Mouse (Mus musculus): Measurements from ENCODE around the gene Galnt11. TPM values are rescaled to one million over a fixed set of nuclear protein-coding genes. Genes with fewer than 3 reads are reported as not detected.

Galnt11 gene
- polyA plus RNA-seq, 1 experiment, result 8.7 TPM

- Histone ChIP-seq H3K4me3 (no peak overlapping the region), H3K36me3 (ENCODE audit: control insufficient read depth, insufficient read depth) (peaks cover 12% of the 10 kb centered on the region)
- TF ChIP-seq REST (IDR thresholded peaks at IDR 0.05; ENCODE audit: insufficient read depth, insufficient read length), result no peak
- no peak for TF ChIP-seq E2F4 (IDR thresholded peaks at IDR 0.05; ENCODE audit: insufficient read depth)
- TF ChIP-seq MAX (IDR thresholded peaks at IDR 0.05; ENCODE audit: low read depth), result no peak
- no peak for TF ChIP-seq MYOG (IDR thresholded peaks at IDR 0.05; ENCODE audit: control insufficient read depth in 1 of 3, insufficient read depth in 1 of 3, insufficient read length in 2 of 3, low read depth in 2 of 3)
- TF ChIP-seq MYOD1 (IDR thresholded peaks at IDR 0.05; ENCODE audit: control insufficient read depth in 1 of 3, insufficient read length in 2 of 3, low read depth in 2 of 3), result no peak
- TF ChIP-seq POLR2A (IDR thresholded peaks at IDR 0.05; ENCODE audit: insufficient read length, low read depth), result no peak
- no peak for TF ChIP-seq USF1 (IDR thresholded peaks at IDR 0.05; ENCODE audit: low read depth)
- no peak for TF ChIP-seq POLR2AphosphoS2 (IDR thresholded peaks at IDR 0.05; ENCODE audit: insufficient read length, low read depth)
- TF ChIP-seq SRF (IDR thresholded peaks at IDR 0.05; ENCODE audit: control insufficient read depth, insufficient read length, low read depth), result no peak
- no peak for TF ChIP-seq CEBPB (IDR thresholded peaks at IDR 0.05; ENCODE audit: insufficient read depth, poor library complexity, severe bottlenecking)
- TF ChIP-seq TCF3 (IDR thresholded peaks at IDR 0.05; ENCODE audit: insufficient read length, low read depth), result no peak
- TF ChIP-seq TCF12 (IDR thresholded peaks at IDR 0.05; ENCODE audit: insufficient read depth, poor library complexity, severe bottlenecking), result no peak
These were observed 40.6 kb downstream of the Galnt11 start for GRCm38 (mm10) chr5:25262266-25262665.

DNA sequence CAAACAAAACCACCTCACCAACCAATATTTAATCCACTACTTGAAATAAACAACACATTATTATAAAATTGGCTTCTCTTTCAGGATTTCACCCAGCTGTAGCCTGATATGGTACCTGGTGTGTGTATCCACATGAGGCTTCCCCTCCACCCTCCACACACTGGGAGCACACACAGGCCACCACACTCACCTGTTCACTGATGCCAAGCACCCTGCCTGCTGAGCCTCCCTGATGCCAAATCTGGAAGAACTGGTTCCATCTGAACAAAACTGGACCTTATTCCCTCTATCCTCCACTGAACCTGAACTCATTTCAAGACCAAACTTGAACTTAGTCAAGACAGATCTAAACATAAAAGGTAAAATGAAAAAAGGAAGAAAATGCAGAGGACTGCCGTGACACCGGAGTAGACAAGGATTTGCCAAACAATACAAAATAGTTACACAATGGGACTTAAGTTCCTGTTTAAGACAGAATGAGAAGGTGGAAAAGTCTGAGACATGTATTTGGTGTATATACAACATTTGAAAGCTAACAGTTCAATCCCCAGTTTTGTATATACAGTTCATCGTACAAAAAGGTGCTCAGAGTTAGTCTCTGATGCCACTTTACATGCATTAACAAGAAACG is 46.7 kb downstream of the Galnt11 start:
- Histone ChIP-seq H3K79me2 (ENCODE audit: control insufficient read depth, insufficient read depth) (no peaks in the 10 kb centered on the region), H3K27me3 (ENCODE audit: control insufficient read depth, insufficient read depth, insufficient read length) (no peaks in the 10 kb centered on the region), H3K4me3 (no peak overlapping the region), H3ac (ENCODE audit: control insufficient read depth, insufficient read length) (no peak overlapping the region), H3K4me2 (ENCODE audit: low read depth) (no peak overlapping the region), H3K36me3 (ENCODE audit: control insufficient read depth, insufficient read depth) (peaks cover 7% of the 10 kb centered on the region)
- TF ChIP-seq MAX (IDR thresholded peaks at IDR 0.05; ENCODE audit: low read depth) (no peak), MYOG (IDR thresholded peaks at IDR 0.05; ENCODE audit: control insufficient read depth in 1 of 3, insufficient read depth in 1 of 3, insufficient read length in 2 of 3, low read depth in 2 of 3) (no peak), CEBPB (IDR thresholded peaks at IDR 0.05; ENCODE audit: insufficient read depth, poor library complexity, severe bottlenecking) (no peak), SRF (IDR thresholded peaks at IDR 0.05; ENCODE audit: control insufficient read depth, insufficient read length, low read depth) (no peak), POLR2A (IDR thresholded peaks at IDR 0.05; ENCODE audit: insufficient read length, low read depth) (no peak), POLR2AphosphoS2 (IDR thresholded peaks at IDR 0.05; ENCODE audit: insufficient read length, low read depth) (no peak), REST (IDR thresholded peaks at IDR 0.05; ENCODE audit: insufficient read depth, insufficient read length) (no peak), E2F4 (IDR thresholded peaks at IDR 0.05; ENCODE audit: insufficient read depth) (no peak), USF1 (IDR thresholded peaks at IDR 0.05; ENCODE audit: low read depth) (no peak)

More at GRCm38 (mm10) chr5:25262266-25262665, 40.6 kb downstream of the Galnt11 start:
- no peaks in the 10 kb centered on the region for H3K27me3 ChIP-seq (ENCODE audit: control insufficient read depth, insufficient read depth, insufficient read length)
- no peak overlapping the region for H3ac ChIP-seq (ENCODE audit: control insufficient read depth, insufficient read length)
- H3K4me2 ChIP-seq (ENCODE audit: low read depth), result no peak overlapping the region
- no peaks in the 10 kb centered on the region for H3K79me2 ChIP-seq (ENCODE audit: control insufficient read depth, insufficient read depth)

DNA sequence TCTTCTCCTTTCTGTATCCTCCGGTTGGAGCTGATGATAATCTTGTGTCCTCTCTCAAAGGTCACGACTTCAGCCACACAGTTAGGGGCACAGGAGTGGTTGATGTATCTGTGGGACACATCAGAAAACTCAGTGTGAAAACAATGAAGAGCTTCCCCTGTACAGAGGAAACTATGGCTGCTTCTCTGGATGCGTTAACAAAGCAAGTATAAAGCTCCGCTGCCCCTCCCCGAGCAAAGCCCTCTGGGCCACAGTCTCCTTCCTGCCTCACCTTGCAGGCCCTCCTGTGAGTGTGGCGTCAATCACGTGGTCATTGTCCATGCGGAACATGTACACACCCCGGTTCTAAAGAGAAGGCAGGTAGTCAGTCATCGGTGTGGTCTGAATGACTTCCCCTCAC is 53.9 kb downstream of the Galnt11 start:
- no peak overlapping the region for H3K4me2 ChIP-seq (ENCODE audit: low read depth)
- H3K27me3 ChIP-seq (ENCODE audit: control insufficient read depth, insufficient read depth, insufficient read length), result no peaks in the 10 kb centered on the region
- no peak overlapping the region for H3K4me3 ChIP-seq
- no peaks in the 10 kb centered on the region for H3K79me2 ChIP-seq (ENCODE audit: control insufficient read depth, insufficient read depth)
- peaks cover 20% of the 10 kb centered on the region for H3K36me3 ChIP-seq (ENCODE audit: control insufficient read depth, insufficient read depth)
- H3ac ChIP-seq (ENCODE audit: control insufficient read depth, insufficient read length), result no peak overlapping the region
- TF ChIP-seq MYOD1 (IDR thresholded peaks at IDR 0.05; ENCODE audit: control insufficient read depth in 1 of 3, insufficient read length in 2 of 3, low read depth in 2 of 3), result no peak
- TF ChIP-seq SRF (IDR thresholded peaks at IDR 0.05; ENCODE audit: control insufficient read depth, insufficient read length, low read depth), result no peak
- no peak for TF ChIP-seq TCF3 (IDR thresholded peaks at IDR 0.05; ENCODE audit: insufficient read length, low read depth)
- TF ChIP-seq POLR2A (IDR thresholded peaks at IDR 0.05; ENCODE audit: insufficient read length, low read depth), result no peak
- no peak for TF ChIP-seq MYOG (IDR thresholded peaks at IDR 0.05; ENCODE audit: control insufficient read depth in 1 of 3, insufficient read depth in 1 of 3, insufficient read length in 2 of 3, low read depth in 2 of 3)
- TF ChIP-seq USF1 (IDR thresholded peaks at IDR 0.05; ENCODE audit: low read depth), result no peak
- TF ChIP-seq E2F4 (IDR thresholded peaks at IDR 0.05; ENCODE audit: insufficient read depth), result no peak
- no peak for TF ChIP-seq TCF12 (IDR thresholded peaks at IDR 0.05; ENCODE audit: insufficient read depth, poor library complexity, severe bottlenecking)
- TF ChIP-seq REST (IDR thresholded peaks at IDR 0.05; ENCODE audit: insufficient read depth, insufficient read length), result no peak
- no peak for TF ChIP-seq MAX (IDR thresholded peaks at IDR 0.05; ENCODE audit: low read depth)
- TF ChIP-seq POLR2AphosphoS2 (IDR thresholded peaks at IDR 0.05; ENCODE audit: insufficient read length, low read depth), result no peak
- no peak for TF ChIP-seq CEBPB (IDR thresholded peaks at IDR 0.05; ENCODE audit: insufficient read depth, poor library complexity, severe bottlenecking)

GRCm38 (mm10) chr5:25276365-25276764 is 54.7 kb downstream of the Galnt11 start:
- Histone ChIP-seq H3K79me2 (ENCODE audit: control insufficient read depth, insufficient read depth) (no peaks in the 10 kb centered on the region), H3ac (ENCODE audit: control insufficient read depth, insufficient read length) (no peak overlapping the region), H3K4me3 (no peak overlapping the region), H3K4me2 (ENCODE audit: low read depth) (no peak overlapping the region), H3K27me3 (ENCODE audit: control insufficient read depth, insufficient read depth, insufficient read length) (no peaks in the 10 kb centered on the region), H3K36me3 (ENCODE audit: control insufficient read depth, insufficient read depth) (peaks cover 25% of the 10 kb centered on the region)
- TF ChIP-seq MAX (IDR thresholded peaks at IDR 0.05; ENCODE audit: low read depth) (no peak), CEBPB (IDR thresholded peaks at IDR 0.05; ENCODE audit: insufficient read depth, poor library complexity, severe bottlenecking) (no peak), MYOD1 (IDR thresholded peaks at IDR 0.05; ENCODE audit: control insufficient read depth in 1 of 3, insufficient read length in 2 of 3, low read depth in 2 of 3) (no peak), SRF (IDR thresholded peaks at IDR 0.05; ENCODE audit: control insufficient read depth, insufficient read length, low read depth) (no peak), POLR2A (IDR thresholded peaks at IDR 0.05; ENCODE audit: insufficient read length, low read depth) (no peak), TCF12 (IDR thresholded peaks at IDR 0.05; ENCODE audit: insufficient read depth, poor library complexity, severe bottlenecking) (no peak), MYOG (IDR thresholded peaks at IDR 0.05; ENCODE audit: control insufficient read depth in 1 of 3, insufficient read depth in 1 of 3, insufficient read length in 2 of 3, low read depth in 2 of 3) (no peak), E2F4 (IDR thresholded peaks at IDR 0.05; ENCODE audit: insufficient read depth) (no peak), TCF3 (IDR thresholded peaks at IDR 0.05; ENCODE audit: insufficient read length, low read depth) (no peak)
